Mouse (Mus musculus) myocyte (in vitro differentiated cells): Measurements from ENCODE around the gene Furin.

Source experiments
- CEBPB ChIP-seq: IDR thresholded peaks from 2 replicates; pipeline ENCODE4 v1.6.1; 2011; ENCODE audit warnings: mild to moderate bottlenecking, moderate library complexity; ENCODE audit not compliant: poor library complexity, insufficient read depth, severe bottlenecking
- E2F4 ChIP-seq: IDR thresholded peaks from one replicate; pipeline ENCODE4 v1.6.1; 2011; ENCODE audit warnings: mild to moderate bottlenecking, control low read depth, moderate library complexity; ENCODE audit not compliant: insufficient read depth
- MAX ChIP-seq: IDR thresholded peaks from one replicate; pipeline ENCODE4 v1.6.1; 2011; ENCODE audit warnings: low read depth, mild to moderate bottlenecking, control low read depth
- MYOG ChIP-seq, 3 experiments: IDR thresholded peaks; one replicate each; pipeline ENCODE4 v1.6.1; 2011; ENCODE audit warnings: control low read depth in 2 of 3, low read depth in 2 of 3, mild to moderate bottlenecking in 2 of 3; ENCODE audit not compliant: insufficient read length in 2 of 3, control insufficient read depth in 1 of 3, insufficient read depth in 1 of 3
- POLR2A ChIP-seq: IDR thresholded peaks from one replicate; pipeline ENCODE4 v1.6.1; 2011; ENCODE audit warnings: low read depth, mild to moderate bottlenecking, control low read depth, moderate library complexity; ENCODE audit not compliant: insufficient read length
- SRF ChIP-seq: IDR thresholded peaks from one replicate; pipeline ENCODE4 v1.6.1; 2011; ENCODE audit warnings: low read depth; ENCODE audit not compliant: control insufficient read depth, insufficient read length

GRCm38 (mm10) chr7:80401860-80402641 lies 3.2 kb downstream of the Furin start:
- TF ChIP-seq E2F4 (no peak), POLR2A (no peak), MAX (no peak), MYOG (IDR thresholded peaks at IDR 0.05; ENCODE audit: control insufficient read depth in 1 of 3, insufficient read depth in 1 of 3, insufficient read length in 2 of 3, low read depth in 2 of 3) (no peak), CEBPB (no peak), SRF (no peak)
